27 mouse cellular contexts compared by ENCODE assay signal in genomic region chr5:128984536-128984935, GRCm38 (mm10). TPM values are rescaled to one million over a fixed set of nuclear protein-coding genes. Genes with fewer than 3 reads are reported as not detected.
"Had no signal": no experiment of that assay in that cellular context is flagged by ENCODE, and none has a peak within 500 bp of the region (broad histone marks: within the 10 kb centered on the region; RNA-seq: fewer than 3 reads in every experiment).

No protein-coding gene starts in this region.

- DNase-seq: forebrain, postnatal 0 days; gastrocnemius, postnatal 14 days; gastrocnemius, postnatal 36 days; heart, adult 2 months; heart, postnatal 14 days; heart, postnatal 36 days; kidney, adult 11 months; kidney, adult 2 months; kidney, adult 9 months; kidney, postnatal 14 days; kidney, postnatal 36 days; layer of hippocampus, postnatal 36 days; left cerebral cortex, postnatal 4 days had no signal

- H3K4me3 ChIP-seq: heart, adult 2 months; heart, embryonic 13.5 days; heart, embryonic 15.5 days; hindbrain, embryonic 13.5 days; hindbrain, embryonic 15.5 days; kidney, embryonic 15.5 days; limb, embryonic 13.5 days; limb, embryonic 15.5 days; liver, embryonic 12.5 days had no signal

- H3K27ac ChIP-seq: heart, adult 2 months; heart, embryonic 13.5 days; heart, embryonic 15.5 days; hindbrain, embryonic 13.5 days; hindbrain, embryonic 15.5 days; hindbrain, postnatal 0 days; kidney, embryonic 15.5 days; kidney, postnatal 0 days; limb, embryonic 13.5 days; limb, embryonic 15.5 days; liver, embryonic 12.5 days had no signal

- ATAC-seq: forebrain, postnatal 0 days; hindbrain, postnatal 0 days; intestine, embryonic 16.5 days; liver, embryonic 12.5 days had no signal

RNA-seq across cellular contexts. Expression of gene Rimbp2, which starts 31.2 kb away (rescaled TPM):
- total RNA-seq: gastrocnemius, adult 18-20 months; gastrocnemius, postnatal 36 days; heart, postnatal 14 days; hematopoietic stem cell, adult 5-6 weeks; liver, adult 2 months had no signal
